Mouse (Mus musculus) cerebellum, adult 2 months (tissue): ENCODE measurements around the gene Gcm2.

Experiments
- CTCF ChIP-seq: fragments of 200-500 bp; IDR thresholded peaks from 2 replicates; pipeline ENCODE4 v1.5.1; 2011; ENCODE audit warnings: low read depth, mild to moderate bottlenecking, control low read depth, low read length, moderate library complexity, borderline replicate concordance; ENCODE audit not compliant: insufficient read depth
- POLR2A ChIP-seq: fragments of 200-500 bp; IDR thresholded peaks from 2 replicates; pipeline ENCODE4 v1.6.1; 2011; ENCODE audit warnings: low read length, control low read depth, borderline replicate concordance; ENCODE audit not compliant: insufficient read depth

- no peak for TF ChIP-seq POLR2A
- TF ChIP-seq CTCF: no peak
These were observed 8.5 kb upstream of the Gcm2 start for GRCm38 (mm10) chr13:41119152-41119945.
